Mouse (Mus musculus): ENCODE results near the gene Homer1. TPM values are rescaled to one million over a fixed set of nuclear protein-coding genes. Genes with fewer than 3 reads are reported as not detected.

The Homer1 gene
- polyA plus RNA-seq, 1 experiment from 2014 or later, result 4.4 TPM

DNA sequence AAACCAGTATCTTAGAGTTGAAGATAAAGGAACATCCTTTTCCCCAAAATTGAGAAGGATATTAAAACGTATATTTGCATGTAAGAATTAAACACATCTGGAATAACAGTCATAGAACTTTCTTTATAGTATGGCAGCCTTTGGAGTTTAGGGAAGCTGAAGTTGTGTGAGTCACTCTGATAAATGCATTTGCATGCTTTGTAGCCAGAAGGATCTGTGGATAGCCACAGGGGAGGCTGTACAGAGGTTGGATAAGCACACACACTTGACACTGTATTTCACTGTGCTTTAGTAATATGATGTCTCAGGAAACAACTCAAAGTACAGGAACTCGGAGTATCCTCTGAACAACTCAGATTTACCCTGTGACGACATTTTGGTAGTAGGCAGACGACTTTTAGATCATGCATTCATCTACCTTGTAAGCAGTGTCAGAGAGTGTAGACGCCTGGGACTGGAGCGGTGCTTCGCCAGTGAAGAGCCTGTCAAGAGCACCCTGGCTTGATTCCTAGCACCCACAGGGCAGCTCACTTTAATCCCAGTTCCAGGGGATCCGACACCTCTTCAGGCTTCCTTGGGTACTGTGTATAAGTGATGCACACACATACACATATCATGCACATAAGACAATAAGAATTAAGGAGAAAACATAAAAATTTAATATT lies 81.1 kb downstream of the Homer1 start:
- 84% methylated on average over 8 of the region's 8 CpGs for WGBS
- H3K4me1 ChIP-seq, result no peaks in the 10 kb centered on the region
- no peaks in the 10 kb centered on the region for H3K9me3 ChIP-seq
- ATAC-seq (ENCODE audit: borderline replicate concordance, extremely low read depth, low FRiP score, low TSS enrichment), result no peak
- no peaks in the 10 kb centered on the region for H3K27me3 ChIP-seq
- no peak overlapping the region for H3K27ac ChIP-seq
- no peak overlapping the region for H3K4me2 ChIP-seq
- no peaks in the 10 kb centered on the region for H3K36me3 ChIP-seq
- no peak overlapping the region for H3K9ac ChIP-seq
- no peak overlapping the region for H3K4me3 ChIP-seq

DNA sequence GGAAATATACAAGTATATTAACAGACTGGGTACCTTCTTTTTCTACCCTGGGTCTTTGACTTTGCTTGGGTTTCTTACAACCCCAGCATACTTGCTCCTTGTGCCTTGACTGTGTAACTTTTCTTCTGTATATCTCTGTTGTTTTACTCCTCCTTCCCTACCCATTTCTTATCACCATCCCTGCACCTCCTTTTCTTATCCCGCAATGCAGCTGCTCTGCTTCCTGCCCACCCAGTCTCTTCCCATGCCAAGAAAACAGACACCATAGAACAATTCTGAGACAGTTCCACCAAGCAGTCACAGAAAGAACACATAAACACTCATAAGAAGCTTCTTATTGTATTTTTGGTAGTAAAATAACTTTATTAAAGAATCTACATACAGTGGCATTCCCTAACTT lies 81.9 kb downstream of the Homer1 start:
- WGBS, result 54% methylated on average over 1 of the region's 1 CpGs
- ATAC-seq (ENCODE audit: borderline replicate concordance, extremely low read depth, low FRiP score, low TSS enrichment), result no peak
- H3K9ac ChIP-seq, result no peak overlapping the region
- no peaks in the 10 kb centered on the region for H3K36me3 ChIP-seq
- no peaks in the 10 kb centered on the region for H3K27me3 ChIP-seq
- no peaks in the 10 kb centered on the region for H3K9me3 ChIP-seq
- no peak overlapping the region for H3K4me3 ChIP-seq
- no peak overlapping the region for H3K27ac ChIP-seq
- H3K4me1 ChIP-seq, result no peaks in the 10 kb centered on the region
- no peak overlapping the region for H3K4me2 ChIP-seq

DNA sequence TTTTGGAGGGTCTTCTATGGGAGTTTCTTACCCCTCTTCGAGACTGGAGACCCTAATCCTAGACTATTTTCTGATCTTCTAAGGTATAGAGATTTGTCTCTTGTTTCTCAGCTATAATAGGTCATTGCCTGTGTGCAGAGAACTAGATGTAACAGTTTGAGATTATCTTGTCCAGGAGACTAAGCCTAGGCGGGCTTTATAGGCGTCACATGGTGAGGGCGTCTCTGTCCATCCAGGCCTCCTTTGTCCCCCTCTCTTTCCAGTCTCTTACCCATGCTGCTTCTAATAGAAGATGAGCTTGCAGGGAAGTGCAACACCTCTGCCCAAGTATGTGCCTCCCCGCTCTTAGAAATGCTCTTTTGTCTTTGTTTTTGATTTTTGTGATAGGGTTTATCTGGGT lies 83.7 kb downstream of the Homer1 start:
- WGBS, result 89% methylated on average over 5 of the region's 5 CpGs
- Histone ChIP-seq H3K27ac (no peak overlapping the region), H3K4me1 (no peaks in the 10 kb centered on the region), H3K9me3 (no peaks in the 10 kb centered on the region), H3K27me3 (no peaks in the 10 kb centered on the region), H3K9ac (no peak overlapping the region), H3K36me3 (no peaks in the 10 kb centered on the region), H3K4me2 (no peak overlapping the region), H3K4me3 (no peak overlapping the region)
- ATAC-seq (ENCODE audit: borderline replicate concordance, extremely low read depth, low FRiP score, low TSS enrichment), result no peak

DNA sequence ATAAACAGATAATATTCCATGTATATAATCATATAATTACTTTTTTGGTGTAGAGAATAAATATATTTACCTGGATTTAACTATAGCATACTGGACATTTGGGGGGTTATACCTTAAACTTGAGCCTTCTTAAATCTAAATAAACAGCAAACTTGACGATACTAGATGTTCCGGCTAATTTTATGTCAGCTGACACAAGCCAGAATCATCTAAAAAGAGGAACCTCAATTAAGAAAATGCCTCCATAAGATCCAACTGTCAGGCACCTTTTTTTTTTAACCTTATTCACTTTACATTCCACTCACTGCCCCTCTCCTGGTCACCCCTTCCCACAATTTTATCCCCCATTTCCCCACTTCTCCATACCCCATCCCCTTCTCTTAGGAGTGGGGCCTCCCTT lies 84.2 kb downstream of the Homer1 start:
- Histone ChIP-seq H3K4me3 (no peak overlapping the region), H3K27me3 (no peaks in the 10 kb centered on the region), H3K9me3 (no peaks in the 10 kb centered on the region), H3K4me1 (no peaks in the 10 kb centered on the region), H3K4me2 (no peak overlapping the region), H3K36me3 (no peaks in the 10 kb centered on the region), H3K9ac (no peak overlapping the region), H3K27ac (no peak overlapping the region)
- WGBS, result 98% methylated on average over 2 of the region's 2 CpGs
- ATAC-seq (ENCODE audit: borderline replicate concordance, extremely low read depth, low FRiP score, low TSS enrichment), result no peak

DNA sequence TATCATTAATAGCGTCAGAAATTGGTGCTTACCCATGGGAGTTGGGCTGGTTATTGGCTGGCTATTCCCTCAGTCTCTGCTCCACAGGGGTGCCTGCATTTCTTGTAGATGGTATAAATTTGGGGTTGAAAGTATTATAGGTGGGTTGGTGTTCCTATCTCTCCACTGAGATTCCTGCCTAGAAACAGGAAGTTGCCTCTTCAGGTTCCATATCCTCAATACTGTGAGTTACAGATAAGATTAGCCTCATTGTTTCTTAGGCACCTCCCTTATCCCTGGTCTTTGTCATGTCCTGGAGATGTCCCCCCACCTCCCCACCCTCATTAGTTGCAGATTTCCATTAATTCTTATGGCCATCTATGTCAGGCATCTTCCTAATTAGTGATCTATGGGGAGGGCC lies 85.0 kb downstream of the Homer1 start:
- H3K36me3 ChIP-seq, result no peaks in the 10 kb centered on the region
- no peak overlapping the region for H3K27ac ChIP-seq
- ATAC-seq (ENCODE audit: borderline replicate concordance, extremely low read depth, low FRiP score, low TSS enrichment), result no peak
- H3K4me2 ChIP-seq, result no peak overlapping the region
- no peak overlapping the region for H3K4me3 ChIP-seq
- H3K9ac ChIP-seq, result no peak overlapping the region
- no peaks in the 10 kb centered on the region for H3K9me3 ChIP-seq
- H3K27me3 ChIP-seq, result no peaks in the 10 kb centered on the region
- no peaks in the 10 kb centered on the region for H3K4me1 ChIP-seq
- 89% methylated on average over 1 of the region's 1 CpGs for WGBS

DNA sequence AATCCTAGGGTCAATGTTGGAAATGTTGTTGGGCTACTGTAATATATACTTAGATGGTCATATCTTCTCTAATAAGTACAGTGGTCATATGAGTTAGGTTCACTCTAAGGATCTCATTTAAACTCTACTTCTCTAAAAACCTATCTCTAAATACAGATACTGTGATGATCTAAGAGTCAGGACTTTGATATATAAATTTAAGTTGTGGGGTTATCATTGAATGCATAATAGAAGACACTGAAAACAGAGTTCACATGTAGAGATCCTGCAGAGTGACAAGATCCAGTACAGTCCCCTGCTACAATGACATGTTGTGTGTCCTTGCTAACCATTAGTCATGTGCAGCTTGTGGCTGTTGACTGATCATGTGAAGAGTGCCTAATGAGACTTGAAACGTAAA lies 85.7 kb downstream of the Homer1 start:
- no peak overlapping the region for H3K4me3 ChIP-seq
- no peak overlapping the region for H3K9ac ChIP-seq
- no peak overlapping the region for H3K27ac ChIP-seq
- H3K4me1 ChIP-seq, result no peaks in the 10 kb centered on the region
- no peak overlapping the region for H3K4me2 ChIP-seq
- H3K27me3 ChIP-seq, result no peaks in the 10 kb centered on the region
- no peaks in the 10 kb centered on the region for H3K9me3 ChIP-seq
- WGBS, result 61% methylated on average over 1 of the region's 1 CpGs
- H3K36me3 ChIP-seq, result no peaks in the 10 kb centered on the region
- ATAC-seq (ENCODE audit: borderline replicate concordance, extremely low read depth, low FRiP score, low TSS enrichment), result no peak

DNA sequence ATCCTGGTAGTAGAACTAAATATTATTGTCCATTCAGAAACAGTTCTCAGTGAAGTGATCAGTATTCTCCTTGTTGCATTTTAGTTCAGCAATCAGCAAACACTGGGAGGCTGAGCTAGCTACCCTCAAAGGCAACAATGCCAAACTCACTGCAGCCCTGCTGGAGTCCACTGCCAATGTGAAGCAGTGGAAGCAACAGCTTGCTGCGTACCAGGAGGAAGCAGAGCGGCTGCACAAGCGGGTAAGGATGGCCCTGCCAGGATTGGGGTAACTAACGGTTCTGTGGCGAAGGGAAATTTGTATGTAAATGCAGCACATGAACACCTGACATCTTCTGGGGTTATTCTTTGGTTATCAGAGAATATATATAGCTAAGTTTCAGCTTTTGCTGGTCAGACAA lies 88.0 kb downstream of the Homer1 start:
- WGBS, result 92% methylated on average over 5 of the region's 5 CpGs
- H3K27me3 ChIP-seq, result no peaks in the 10 kb centered on the region
- H3K4me2 ChIP-seq, result no peak overlapping the region
- H3K27ac ChIP-seq, result no peak overlapping the region
- H3K36me3 ChIP-seq, result no peaks in the 10 kb centered on the region
- no peak for ATAC-seq (ENCODE audit: borderline replicate concordance, extremely low read depth, low FRiP score, low TSS enrichment)
- H3K9me3 ChIP-seq, result no peaks in the 10 kb centered on the region
- no peaks in the 10 kb centered on the region for H3K4me1 ChIP-seq
- no peak overlapping the region for H3K9ac ChIP-seq
- no peak overlapping the region for H3K4me3 ChIP-seq

DNA sequence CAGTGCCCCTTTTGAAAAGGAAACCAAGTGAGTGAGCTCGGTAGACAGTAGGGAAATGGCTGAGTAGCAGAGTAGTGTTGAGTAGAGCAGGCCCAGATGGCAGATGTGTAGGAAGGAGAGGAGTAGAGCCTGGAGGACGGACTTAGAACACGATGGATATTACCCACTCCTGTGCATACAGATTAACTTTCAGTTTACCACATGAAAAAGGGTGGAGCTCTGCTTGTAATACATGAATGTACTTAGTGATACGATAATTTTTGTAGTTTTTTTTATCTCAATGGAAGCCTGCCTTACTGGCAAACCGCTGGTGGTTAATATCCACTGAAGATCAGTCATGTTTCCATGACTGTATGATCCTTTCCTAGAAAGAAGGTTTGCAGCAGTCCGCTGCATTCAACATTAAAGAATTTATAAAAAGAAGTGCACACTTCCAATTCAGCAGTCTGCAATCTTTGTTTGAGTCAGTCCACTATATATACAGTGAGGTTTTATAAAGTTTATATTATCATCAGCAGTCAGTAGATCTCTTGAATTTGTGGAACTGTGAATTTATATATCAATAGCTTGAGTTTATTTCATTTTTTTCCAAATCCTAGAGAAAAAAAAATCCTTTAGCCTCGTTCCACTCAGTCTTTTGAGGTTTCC lies 89.3 kb downstream of the Homer1 start:
- H3K4me3 ChIP-seq, result no peak overlapping the region
- H3K9ac ChIP-seq, result no peak overlapping the region
- no peaks in the 10 kb centered on the region for H3K4me1 ChIP-seq
- H3K27ac ChIP-seq, result peak overlapping the region; percentile 66
- ATAC-seq (ENCODE audit: borderline replicate concordance, extremely low read depth, low FRiP score, low TSS enrichment), result peak; percentile 76; the same call in 1 of the 2 replicates
- peak overlapping the region; percentile 31 for H3K4me2 ChIP-seq
- 45% methylated on average over 7 of the region's 7 CpGs for WGBS
- no peaks in the 10 kb centered on the region for H3K36me3 ChIP-seq
- H3K9me3 ChIP-seq, result no peaks in the 10 kb centered on the region
- H3K27me3 ChIP-seq, result no peaks in the 10 kb centered on the region

DNA sequence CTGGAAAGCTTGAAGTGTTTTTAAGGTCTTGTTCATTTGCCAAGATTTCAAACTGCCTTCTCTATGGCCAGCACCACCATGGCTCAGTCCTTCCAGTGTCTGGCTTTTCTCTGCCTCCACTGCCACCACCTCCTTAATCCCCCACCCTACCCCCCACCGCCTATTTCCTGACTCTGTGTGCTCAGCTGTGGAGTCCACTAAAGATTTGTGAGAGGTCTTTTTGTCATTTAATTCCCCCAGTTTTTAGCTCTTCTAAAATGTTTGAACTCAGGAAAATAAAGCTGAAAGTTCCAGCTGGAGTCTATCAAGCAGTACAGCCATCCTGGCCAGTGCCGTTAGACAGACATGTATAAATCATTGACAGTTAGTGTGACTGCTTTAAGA lies 89.8 kb downstream of the Homer1 start:
- WGBS, result 29% methylated on average over 2 of the region's 2 CpGs
- H3K4me2 ChIP-seq, result no peak overlapping the region

DNA sequence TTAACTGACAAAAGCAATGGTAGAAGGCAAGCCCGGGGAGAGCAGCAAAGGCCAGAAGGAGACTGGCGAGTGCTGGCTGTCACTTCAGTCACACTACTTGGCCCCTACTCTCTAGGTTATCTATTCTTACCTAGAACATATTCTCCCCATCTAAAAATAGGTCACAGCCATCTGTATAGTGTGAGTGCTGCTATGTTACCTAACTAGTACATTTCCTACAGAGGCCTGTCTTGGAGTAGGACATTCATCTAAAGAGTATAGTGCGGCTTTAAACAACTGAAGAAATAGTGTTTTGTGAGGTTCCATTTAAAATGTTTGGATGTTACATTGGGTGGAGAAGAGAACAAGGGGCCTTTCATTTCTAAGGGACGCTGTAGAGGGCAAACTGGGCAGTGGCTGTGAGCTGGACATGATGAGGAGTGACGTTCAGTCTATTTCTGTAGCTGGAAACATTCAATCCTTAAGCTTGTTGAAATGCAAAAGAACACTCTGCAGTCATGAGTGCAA lies 100.3 kb downstream of the Homer1 start:
- Histone ChIP-seq H3K4me3 (no peak overlapping the region), H3K36me3 (peaks cover 3% of the 10 kb centered on the region; the same call in 1 of the 2 replicates), H3K27me3 (no peaks in the 10 kb centered on the region), H3K9ac (no peak overlapping the region), H3K4me2 (no peak overlapping the region), H3K27ac (no peak overlapping the region), H3K4me1 (no peaks in the 10 kb centered on the region), H3K9me3 (no peaks in the 10 kb centered on the region)
- ATAC-seq (ENCODE audit: borderline replicate concordance, extremely low read depth, low FRiP score, low TSS enrichment), result no peak
- WGBS, result 88% methylated on average over 5 of the region's 5 CpGs

More for the DNA sequence above, 89.8 kb downstream of the Homer1 start:
- peak overlapping the region; percentile 66 for H3K27ac ChIP-seq
- H3K4me3 ChIP-seq, result no peak overlapping the region
- peak; percentile 90 for ATAC-seq (ENCODE audit: borderline replicate concordance, extremely low read depth, low FRiP score, low TSS enrichment)
- H3K36me3 ChIP-seq, result no peaks in the 10 kb centered on the region
- no peaks in the 10 kb centered on the region for H3K27me3 ChIP-seq
- no peaks in the 10 kb centered on the region for H3K9me3 ChIP-seq
- H3K9ac ChIP-seq, result no peak overlapping the region
- H3K4me1 ChIP-seq, result no peaks in the 10 kb centered on the region

DNA sequence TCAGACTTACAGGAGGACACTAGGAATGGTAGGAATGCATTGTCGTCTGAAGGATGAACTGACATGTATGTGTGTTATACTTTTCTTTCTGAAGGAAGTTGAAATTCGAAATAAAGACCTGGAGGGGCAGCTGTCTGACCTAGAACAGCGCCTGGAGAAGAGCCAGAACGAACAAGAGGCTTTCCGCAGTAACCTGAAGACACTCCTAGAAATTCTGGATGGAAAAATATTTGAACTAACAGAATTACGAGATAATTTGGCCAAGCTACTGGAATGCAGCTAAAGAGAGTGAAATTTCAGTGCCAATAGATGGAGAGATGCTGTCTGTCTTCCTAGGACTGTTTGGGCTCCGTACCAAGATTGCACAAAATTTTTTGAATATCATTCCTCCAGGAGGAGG lies 102.5 kb downstream of the Homer1 start:
- no peak for ATAC-seq (ENCODE audit: borderline replicate concordance, extremely low read depth, low FRiP score, low TSS enrichment)
- WGBS, result 71% methylated on average over 7 of the region's 7 CpGs
- H3K4me3 ChIP-seq, result no peak overlapping the region
- H3K4me2 ChIP-seq, result no peak overlapping the region
- no peaks in the 10 kb centered on the region for H3K4me1 ChIP-seq
- no peaks in the 10 kb centered on the region for H3K27me3 ChIP-seq
- no peaks in the 10 kb centered on the region; the same call in 1 of the 2 replicates for H3K36me3 ChIP-seq
- no peak overlapping the region for H3K27ac ChIP-seq
- H3K9ac ChIP-seq, result no peak overlapping the region
- no peaks in the 10 kb centered on the region for H3K9me3 ChIP-seq

DNA sequence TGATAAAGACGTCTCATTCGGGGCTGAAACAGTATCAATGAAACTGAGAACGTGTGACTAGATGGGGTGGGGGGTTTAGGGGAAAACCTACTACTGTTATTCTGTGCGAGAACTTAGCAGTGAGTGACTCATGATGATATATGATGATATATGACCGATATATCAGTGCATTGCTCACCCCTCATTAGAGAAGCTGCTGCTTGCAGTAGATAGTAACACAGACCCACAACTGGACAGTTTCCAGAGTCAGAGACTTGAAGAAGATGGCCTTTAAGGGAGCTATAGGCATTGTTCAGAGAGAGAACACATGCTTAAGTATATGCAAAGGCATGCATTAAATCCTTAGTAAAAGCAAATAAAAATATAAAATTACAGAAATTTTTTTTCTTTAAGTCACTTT lies 107.4 kb downstream of the Homer1 start:
- no peaks in the 10 kb centered on the region for H3K4me1 ChIP-seq
- 64% methylated on average over 5 of the region's 5 CpGs for WGBS

More for the DNA sequence above, 107.4 kb downstream of the Homer1 start:
- Histone ChIP-seq H3K27ac (no peak overlapping the region), H3K4me2 (no peak overlapping the region), H3K4me3 (no peak overlapping the region), H3K9me3 (no peaks in the 10 kb centered on the region), H3K9ac (no peak overlapping the region), H3K27me3 (no peaks in the 10 kb centered on the region), H3K36me3 (no peaks in the 10 kb centered on the region)
- no peak for ATAC-seq (ENCODE audit: borderline replicate concordance, extremely low read depth, low FRiP score, low TSS enrichment)

Measured in lung, embryonic 15.5 days (tissue).